In genomic region chr4:59551901-59552300, GRCm38 (mm10) we compare ENCODE assay signal across 21 mouse cellular contexts. TPM values are rescaled to one million over a fixed set of nuclear protein-coding genes. Genes with fewer than 3 reads are reported as not detected.
A peak's percentile ranks its signal among the peaks of the same experiment; 100 is the strongest.
DNase-seq lines count a peak whose midpoint lies in the region; ATAC-seq and TF ChIP-seq lines count a peak whose summit lies in the region.
"Had no signal": no experiment of that assay in that cellular context is flagged by ENCODE, and none has a peak within 500 bp of the region (broad histone marks: within the 10 kb centered on the region; RNA-seq: fewer than 3 reads in every experiment).

No protein-coding gene starts in this region.

- no peak overlapping the region for H3K9ac ChIP-seq in liver, postnatal 0 days (replicated peaks)
- H3K9ac ChIP-seq in intestine, postnatal 0 days (ENCODE audit: low read depth, low read length) = no peak overlapping the region
- H3K9ac ChIP-seq: embryonic facial prominence, embryonic 12.5 days; forebrain, embryonic 15.5 days; hindbrain, embryonic 12.5 days had no signal

- H3K4me2 ChIP-seq in liver, postnatal 0 days (ENCODE audit: low read depth, low read length) = no peak overlapping the region
- no peak overlapping the region for H3K4me2 ChIP-seq in intestine, postnatal 0 days (replicated peaks; ENCODE audit: low read depth)
- H3K4me2 ChIP-seq: embryonic facial prominence, embryonic 12.5 days; forebrain, embryonic 15.5 days; hindbrain, embryonic 12.5 days had no signal

- peak; percentile 63 for DNase-seq in adrenal gland, adult 2 months
- no peak for DNase-seq in adrenal gland, postnatal 10 days
- no peak for DNase-seq in liver, postnatal 0 days
- DNase-seq in liver = no peak
- DNase-seq in adrenal gland, postnatal 36 days = peak; percentile 34 to 36
- DNase-seq in heart, adult 8-10 months (ENCODE audit: low spot score) = no peak
- DNase-seq in left cerebral cortex, adult 18-20 months (ENCODE audit: low spot score in 2 of 2) = no peak
- DNase-seq: cerebellum, adult 11 months; cerebellum, adult 8-10 months; cerebellum, postnatal 14 days; gastrocnemius, postnatal 36 days; heart, adult 11 months; heart, postnatal 10 days; heart, postnatal 4 days had no signal

- peak overlapping the region; percentile 56; the same call in 1 of the 2 replicates for H3K27ac ChIP-seq in liver, postnatal 0 days (ENCODE audit: low read depth)
- H3K27ac ChIP-seq in intestine, postnatal 0 days (ENCODE audit: low read depth, low read length) = peak overlapping the region; percentile 86
- H3K27ac ChIP-seq: embryonic facial prominence, embryonic 12.5 days; forebrain, embryonic 15.5 days; heart, embryonic 10.5 days; hindbrain, embryonic 12.5 days had no signal

- no peak for TF ChIP-seq EP300 in liver, postnatal 0 days (IDR thresholded peaks at IDR 0.05; ENCODE audit: low read depth)

- no peak for ATAC-seq in liver, postnatal 0 days
- no peak for ATAC-seq in intestine, postnatal 0 days
- ATAC-seq: forebrain, embryonic 15.5 days; hindbrain, embryonic 16.5 days; inflammation-experienced regulatory T-cells, adult 6 months had no signal

- 83% methylated on average over 1 of the region's 1 CpGs for WGBS in liver, postnatal 0 days (ENCODE audit: insufficient replicate concordance)
- 57% methylated on average over 1 of the region's 1 CpGs for WGBS in intestine, postnatal 0 days

- no peaks in the 10 kb centered on the region for H3K36me3 ChIP-seq in liver, postnatal 0 days (replicated peaks; ENCODE audit: insufficient read depth, low read length)
- no peaks in the 10 kb centered on the region for H3K36me3 ChIP-seq in intestine, postnatal 0 days (ENCODE audit: control insufficient read depth, insufficient read depth)
- H3K36me3 ChIP-seq: embryonic facial prominence, embryonic 12.5 days; forebrain, embryonic 15.5 days; heart, embryonic 10.5 days; hindbrain, embryonic 12.5 days had no signal

- no peaks in the 10 kb centered on the region for H3K27me3 ChIP-seq in liver, postnatal 0 days (ENCODE audit: insufficient read depth, low read length)
- no peaks in the 10 kb centered on the region for H3K27me3 ChIP-seq in intestine, postnatal 0 days (replicated peaks; ENCODE audit: control insufficient read depth, insufficient read depth, low read length)
- H3K27me3 ChIP-seq: embryonic facial prominence, embryonic 12.5 days; hindbrain, embryonic 12.5 days had no signal

- no peaks in the 10 kb centered on the region for H3K9me3 ChIP-seq in liver, postnatal 0 days (ENCODE audit: low read length)
- no peaks in the 10 kb centered on the region for H3K9me3 ChIP-seq in intestine, postnatal 0 days (ENCODE audit: control insufficient read depth)
- H3K9me3 ChIP-seq: embryonic facial prominence, embryonic 12.5 days; forebrain, embryonic 15.5 days; heart, embryonic 10.5 days; hindbrain, embryonic 12.5 days had no signal

- peaks cover 19% of the 10 kb centered on the region for H3K4me1 ChIP-seq in liver, postnatal 0 days (ENCODE audit: insufficient read depth)
- H3K4me1 ChIP-seq in intestine, postnatal 0 days (replicated peaks; ENCODE audit: control insufficient read depth, insufficient read depth, low read length) = 0 out of 2 replicates have a peak, but pooled peaks cover 4% of the 10 kb centered on the region

- no peak for TF ChIP-seq CTCF in liver, postnatal 0 days (IDR thresholded peaks at IDR 0.05; ENCODE audit: low read depth)
- no peak for TF ChIP-seq CTCF in intestine, postnatal 0 days (IDR thresholded peaks at IDR 0.05; ENCODE audit: low read depth)

- H3K4me3 ChIP-seq in liver, postnatal 0 days (ENCODE audit: low read depth, low read length) = no peak overlapping the region
- no peak overlapping the region for H3K4me3 ChIP-seq in intestine, postnatal 0 days (ENCODE audit: low read depth, low read length)
- H3K4me3 ChIP-seq: embryonic facial prominence, embryonic 12.5 days; forebrain, embryonic 15.5 days; heart, embryonic 10.5 days; hindbrain, embryonic 12.5 days had no signal

RNA-seq across cellular contexts. Expression of gene Ptbp3, which starts 2.7 kb away (rescaled TPM):
- 100 to 1,000 TPM in 1 of 2 experiments, 10 to 100 TPM in 1; 84.2 to 111 TPM for total RNA-seq in adrenal gland, adult 2 months (2021)
- polyA plus RNA-seq in adrenal gland, adult 2 months (2012; rRNA removed) = 22.5 and 40.9 TPM in 2 replicates
- total RNA-seq in adrenal gland, postnatal 10 days (2021) = 100 to 1,000 TPM; 115 TPM
- 35.6 and 36.3 TPM in 2 replicates for polyA plus RNA-seq in liver, postnatal 0 days (2015; fragmentation: Nextera tagmentation; extraction: Ambion mirVana)
- total RNA-seq in adrenal gland, postnatal 36 days (2021) = 100 to 1,000 TPM; 104 to 123 TPM
- 65.1 and 67.9 TPM in 2 replicates for polyA plus RNA-seq in intestine, postnatal 0 days (2015; fragmentation: Nextera tagmentation; extraction: Ambion mirVana)
- total RNA-seq in heart, adult 8-10 months (2022) = 10 to 100 TPM; 18.3 to 25.8 (median 22.7) TPM
- total RNA-seq in left cerebral cortex, adult 18-20 months (2021) = 10 to 100 TPM; 31.3 to 34.4 TPM

RNA-seq across cellular contexts. Expression of gene Hsdl2, which starts 29.5 kb away (rescaled TPM):
- 100 to 1,000 TPM in 1 of 2 experiments, 10 to 100 TPM in 1; 73.7 to 106 TPM for total RNA-seq in adrenal gland, adult 2 months (2021)
- polyA plus RNA-seq in adrenal gland, adult 2 months (2012; rRNA removed) = 8.7 and 8.9 TPM in 2 replicates
- total RNA-seq in adrenal gland, postnatal 10 days (2021) = 100 to 1,000 TPM; 145 to 155 TPM
- 58.9 and 61.6 TPM in 2 replicates for polyA plus RNA-seq in liver, postnatal 0 days (2015; fragmentation: Nextera tagmentation; extraction: Ambion mirVana)
- total RNA-seq in adrenal gland, postnatal 36 days (2021) = 10 to 100 TPM; 79.9 to 82.5 TPM
- polyA plus RNA-seq in intestine, postnatal 0 days (2015; fragmentation: Nextera tagmentation; extraction: Ambion mirVana) = 22.3 and 23.1 TPM in 2 replicates
- 100 to 1,000 TPM; 207 to 255 (median 235) TPM for total RNA-seq in heart, adult 8-10 months (2022)
- 10 to 100 TPM; 25.7 to 28.1 TPM for total RNA-seq in left cerebral cortex, adult 18-20 months (2021)

Comparison
In these comparisons a context has a peak if more than half of its experiments do, and no peak if none do; other contexts are left out.
1. DNase-seq: peak in adrenal gland, adult 2 months (single experiment) and adrenal gland, postnatal 36 days (2 of 2); none in adrenal gland, postnatal 10 days (single experiment), liver, postnatal 0 days (single experiment), liver (single experiment), heart, adult 8-10 months (single experiment) and left cerebral cortex, adult 18-20 months (0 of 2).